Mouse (Mus musculus) G1E-ER4 (cell line): ENCODE results near the gene Cdh13. TPM values are rescaled to one million over a fixed set of nuclear protein-coding genes. Genes with fewer than 3 reads are reported as not detected.

Experiments
- GATA1 ChIP-seq: IDR thresholded peaks from one replicate; pipeline ENCODE4 v1.8.0; 2012; ENCODE audit warnings: low read length, inconsistent platforms
- polyA plus RNA-seq: library from polyadenylated mRNA; stranded (reverse); fragments of >175 nt; gene quantifications from 2 replicates; pipeline ENCODE4 v1.2.3, GENCODE M21; 2012

Cdh13 gene
- polyA plus RNA-seq, 1 experiment = not detected

DNA sequence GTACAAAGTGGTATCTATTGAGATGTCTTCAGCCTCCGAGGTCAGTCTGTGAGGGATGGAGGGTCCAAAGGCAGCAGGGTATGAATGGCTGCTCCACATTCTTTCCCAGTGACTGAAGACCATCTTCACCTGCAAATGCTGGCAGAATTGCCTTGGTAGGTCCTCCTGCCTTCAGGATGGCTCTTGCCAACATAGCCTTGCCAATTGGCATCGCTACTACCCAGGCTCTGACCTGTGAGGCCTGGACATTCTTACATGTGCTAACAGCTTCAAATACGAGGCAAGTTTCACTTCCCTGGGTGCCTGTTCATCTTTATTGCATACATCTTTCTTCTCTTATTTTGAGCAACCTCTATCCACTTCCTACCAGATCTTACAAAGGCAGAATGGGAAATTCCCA lies 425.8 kb downstream of the Cdh13 start:
- TF ChIP-seq GATA1 = no peak

DNA sequence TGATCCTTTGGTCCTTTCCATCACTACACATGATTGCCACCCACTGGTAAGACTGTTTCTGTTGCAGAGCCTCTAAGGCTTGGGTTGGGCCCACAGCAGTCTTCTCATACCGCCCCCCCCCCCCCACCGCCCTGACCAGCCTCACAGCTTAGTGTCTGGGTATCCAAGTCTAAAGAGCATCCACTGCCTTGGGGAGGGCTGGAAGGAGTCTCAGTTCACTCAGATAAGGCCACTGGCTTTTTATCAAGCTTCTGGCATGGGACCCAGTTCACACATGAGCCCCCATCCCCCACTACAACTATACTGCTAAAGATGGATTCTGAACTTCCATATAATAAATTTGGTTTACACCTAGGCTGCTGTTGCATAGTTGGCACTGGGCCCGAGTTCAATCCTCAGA lies 428.1 kb downstream of the Cdh13 start:
- no peak for TF ChIP-seq GATA1

DNA sequence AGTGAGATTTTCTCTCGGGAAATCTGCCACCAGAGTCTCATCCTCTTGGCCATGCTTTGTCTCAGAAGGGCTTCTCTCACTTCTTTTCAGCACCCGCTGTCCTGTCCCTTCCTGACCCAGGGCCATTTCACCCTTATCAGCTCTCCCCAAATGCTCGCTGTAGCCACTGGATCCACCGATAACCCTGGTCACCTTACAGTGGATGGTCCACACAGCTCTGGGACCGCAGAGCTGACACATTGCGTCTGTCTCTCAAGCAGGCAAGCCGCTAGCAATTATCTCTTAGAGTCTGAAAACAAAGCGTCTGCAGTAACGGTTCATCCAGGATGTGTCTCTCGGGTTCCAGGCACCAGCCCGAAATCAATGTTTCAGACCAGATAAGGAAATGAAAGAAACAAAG lies 429.6 kb downstream of the Cdh13 start:
- no peak for TF ChIP-seq GATA1

DNA sequence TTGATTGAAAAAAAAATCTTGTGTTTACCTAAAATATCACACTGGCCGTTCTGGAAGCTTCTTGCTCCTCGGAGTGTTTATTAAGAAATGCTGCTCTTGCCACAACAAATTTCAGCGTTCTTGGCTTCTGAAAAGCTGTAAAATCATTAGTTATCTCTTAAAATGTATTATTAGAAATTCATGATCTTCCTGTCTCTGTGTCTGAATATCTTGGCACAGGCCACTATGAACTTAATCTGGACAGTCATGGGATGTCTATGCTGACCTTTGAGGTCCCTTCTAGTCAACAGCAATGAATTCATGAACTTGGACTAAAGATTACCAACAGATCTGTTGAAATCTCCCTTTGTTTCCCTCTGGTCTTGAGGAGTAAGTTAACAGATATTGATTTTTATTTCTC lies 430.1 kb downstream of the Cdh13 start:
- no peak for TF ChIP-seq GATA1

DNA sequence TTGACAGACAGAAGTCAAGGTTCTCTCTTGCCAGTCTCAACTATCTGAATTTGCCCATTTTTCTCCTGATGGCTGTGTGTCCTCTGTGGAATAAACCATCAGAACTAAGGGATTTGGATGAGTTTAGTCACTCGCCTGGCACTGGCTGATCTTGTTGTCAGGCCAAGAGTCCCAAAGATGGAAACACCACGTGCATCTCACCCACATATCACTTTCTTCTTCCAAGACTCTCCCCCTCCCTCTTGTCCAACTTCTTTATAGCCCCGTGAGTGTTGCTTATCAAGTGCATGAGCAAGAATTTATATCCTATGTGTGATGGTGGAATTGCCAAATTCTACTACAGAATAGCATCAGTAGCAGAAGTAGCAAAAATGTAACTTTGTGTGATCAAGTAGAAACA lies 439.4 kb downstream of the Cdh13 start:
- TF ChIP-seq GATA1 = no peak

DNA sequence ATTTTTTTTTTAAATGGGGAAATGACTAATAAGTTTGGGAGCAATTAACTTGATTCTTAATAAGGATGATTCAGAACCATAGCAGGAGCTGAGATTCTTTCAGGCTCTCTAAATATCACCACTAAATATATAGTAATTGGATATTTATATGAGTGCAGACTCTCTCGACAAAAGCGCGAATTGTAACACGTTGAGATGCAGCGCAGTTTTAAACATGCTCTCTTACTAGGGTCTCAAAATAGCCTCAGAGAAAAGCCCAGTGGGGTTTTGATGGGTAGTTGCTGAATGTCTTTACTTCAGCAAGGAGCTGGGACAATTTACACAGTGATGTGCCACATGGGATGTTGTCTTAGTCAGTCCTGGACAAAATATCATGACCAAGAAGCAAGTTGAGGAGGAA lies 442.1 kb downstream of the Cdh13 start:
- TF ChIP-seq GATA1 = no peak

DNA sequence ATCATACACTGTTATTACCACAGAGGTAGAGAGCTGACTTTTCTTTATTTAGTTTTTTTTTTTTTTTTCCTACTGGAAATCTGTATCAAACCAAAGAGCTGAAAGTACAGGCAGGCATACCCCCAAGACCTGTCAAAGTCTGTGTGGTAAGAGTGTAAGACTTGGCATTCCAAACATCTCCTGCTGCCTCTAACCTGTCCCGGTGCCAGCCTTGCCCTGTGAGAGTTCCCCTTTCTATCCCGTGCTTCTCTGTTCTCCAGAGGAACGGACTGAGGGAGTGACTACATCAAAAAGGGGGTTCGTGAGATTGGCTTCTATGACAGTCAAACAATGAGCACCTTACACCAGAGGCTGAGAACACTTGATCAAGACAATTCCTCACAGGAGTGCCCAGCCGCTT lies 458.2 kb downstream of the Cdh13 start:
- TF ChIP-seq GATA1 = no peak

DNA sequence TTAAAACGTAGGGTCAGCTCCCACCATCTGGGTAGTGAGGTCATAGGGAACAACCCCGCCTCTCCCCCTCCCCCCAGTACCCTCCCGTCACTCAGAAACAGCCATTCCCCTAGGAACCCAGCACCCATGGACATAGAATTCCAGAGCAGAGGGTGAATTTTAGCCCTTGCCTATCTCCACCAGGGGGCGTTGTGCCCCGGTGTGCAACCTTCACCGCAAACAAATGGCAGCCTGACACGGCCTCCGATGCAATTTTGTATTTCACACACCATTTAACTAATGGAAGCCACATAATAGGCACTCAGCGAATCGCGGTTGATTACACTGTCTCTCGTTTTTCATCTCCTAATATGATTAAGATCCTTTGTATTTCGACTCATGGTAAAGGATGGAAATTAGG lies 461.5 kb downstream of the Cdh13 start:
- no peak for TF ChIP-seq GATA1

DNA sequence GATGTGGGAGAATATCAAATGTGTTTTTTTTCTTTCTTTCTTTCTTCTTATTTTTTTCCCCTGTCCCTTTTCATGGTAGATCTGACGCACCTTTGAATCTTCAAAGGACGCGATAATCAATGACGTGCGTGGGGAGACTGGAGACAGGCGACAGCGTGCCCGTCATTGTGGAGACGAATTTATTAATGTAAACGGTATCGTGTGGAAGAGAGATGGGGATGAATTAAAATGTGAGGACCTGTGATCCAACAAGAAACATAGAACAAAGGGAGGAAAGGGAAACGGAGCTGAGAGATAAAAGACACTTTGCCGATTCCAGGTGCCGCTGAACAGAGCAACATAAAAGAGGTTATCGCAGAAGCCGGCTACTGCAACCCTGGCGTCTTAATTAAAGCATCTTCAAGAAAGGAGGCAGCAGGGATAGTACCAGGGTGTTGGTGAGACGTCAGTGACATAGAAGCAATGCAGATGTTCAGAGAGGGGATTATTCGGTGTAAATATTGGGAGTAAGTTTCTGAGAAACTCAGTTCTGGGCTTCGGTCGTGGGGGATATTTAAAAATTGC lies 464.6 kb downstream of the Cdh13 start:
- TF ChIP-seq GATA1 = no peak

DNA sequence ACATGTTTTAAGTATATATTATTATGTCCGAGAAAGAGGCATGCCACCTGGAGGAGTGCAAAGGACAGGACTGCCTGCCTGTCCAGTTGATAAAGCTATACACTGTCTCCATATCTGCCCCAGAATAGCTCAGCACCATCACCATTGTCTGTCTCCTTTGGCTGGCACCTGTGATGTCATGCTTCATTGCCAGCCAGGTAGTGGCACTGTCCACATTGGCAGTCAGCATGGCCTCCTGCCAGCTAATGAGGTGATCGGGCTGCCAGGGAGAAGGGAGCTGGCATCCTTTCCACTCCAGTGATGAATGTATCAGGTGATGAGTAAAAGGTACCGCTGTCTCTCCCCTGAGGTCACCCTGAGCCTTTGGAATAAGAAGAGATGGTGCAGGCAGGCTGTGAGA lies 465.7 kb downstream of the Cdh13 start:
- TF ChIP-seq GATA1 = no peak

DNA sequence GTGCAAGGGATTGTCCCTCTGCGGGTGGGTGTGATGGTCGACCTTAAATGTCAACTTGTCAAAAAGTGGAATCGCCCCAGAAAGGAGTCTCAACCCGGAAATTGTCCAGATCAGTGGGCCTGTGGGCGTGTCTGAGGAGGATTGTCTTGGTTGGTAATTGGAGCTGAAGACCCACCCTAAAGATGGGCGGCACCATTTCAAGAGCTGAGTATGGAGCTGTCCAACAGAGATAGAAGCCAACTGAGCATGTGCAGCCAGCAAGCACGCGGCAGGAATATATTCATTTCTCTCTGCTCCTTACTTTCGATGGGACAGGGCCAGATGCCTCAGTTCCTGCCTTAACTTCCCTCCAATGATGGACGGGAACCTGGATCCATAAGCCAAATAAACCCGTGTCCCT lies 466.3 kb downstream of the Cdh13 start:
- no peak for TF ChIP-seq GATA1

DNA sequence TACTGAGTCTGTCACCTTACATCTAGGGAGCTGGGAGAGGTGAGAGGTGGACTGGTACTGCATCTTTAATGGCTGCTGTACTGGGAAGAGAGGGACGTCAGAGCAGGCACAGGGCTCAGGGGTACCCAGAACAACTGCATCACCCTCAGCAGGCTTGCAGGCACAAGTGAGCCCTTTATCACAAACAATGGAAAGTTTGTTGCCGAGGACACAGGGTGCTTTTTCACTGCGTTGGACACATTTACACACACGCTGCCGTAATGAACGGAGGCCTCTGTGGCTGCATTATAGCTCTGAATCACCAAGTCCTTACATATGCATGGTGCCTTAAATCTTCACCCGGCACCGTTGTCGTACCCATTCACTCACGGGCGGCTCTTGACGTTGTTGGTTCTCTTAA lies 470.2 kb downstream of the Cdh13 start:
- no peak for TF ChIP-seq GATA1

DNA sequence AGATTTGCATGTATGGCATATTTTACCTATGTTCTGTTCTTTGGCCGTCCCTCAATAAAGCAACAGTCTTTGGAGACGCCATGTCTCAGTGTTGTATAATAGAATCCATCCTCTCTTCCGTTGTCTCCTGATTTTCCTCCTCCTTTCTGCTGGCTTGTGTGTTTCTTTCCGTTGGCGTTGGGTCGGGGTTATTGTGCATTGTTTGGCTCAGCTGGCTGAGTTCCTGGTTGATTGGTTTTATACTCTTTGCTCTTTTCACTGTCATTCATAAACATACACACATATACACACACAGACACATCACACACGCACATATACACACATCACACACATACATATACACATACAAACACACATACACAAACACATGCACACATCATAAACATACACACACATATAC lies 470.6 kb downstream of the Cdh13 start:
- TF ChIP-seq GATA1 = no peak

DNA sequence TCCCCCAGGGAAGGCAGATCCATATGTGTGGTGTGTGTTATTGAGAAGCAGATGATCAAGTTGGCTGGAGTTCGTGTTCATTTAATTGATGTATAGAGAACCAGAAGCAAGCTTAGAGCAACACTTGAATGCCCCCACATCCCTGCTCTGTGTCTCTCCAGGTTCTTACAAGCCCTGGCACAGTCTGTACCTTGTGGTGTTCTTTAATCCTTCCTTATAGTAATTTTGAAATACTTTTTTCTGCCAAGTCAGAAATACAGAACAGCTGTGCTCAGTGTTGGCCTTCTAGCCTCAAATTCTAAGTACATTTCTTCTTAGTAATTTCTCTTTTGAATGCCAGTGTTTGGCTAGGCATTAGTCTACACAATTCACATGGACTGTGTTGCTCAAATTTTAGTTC lies 494.8 kb downstream of the Cdh13 start:
- TF ChIP-seq GATA1 = no peak

DNA sequence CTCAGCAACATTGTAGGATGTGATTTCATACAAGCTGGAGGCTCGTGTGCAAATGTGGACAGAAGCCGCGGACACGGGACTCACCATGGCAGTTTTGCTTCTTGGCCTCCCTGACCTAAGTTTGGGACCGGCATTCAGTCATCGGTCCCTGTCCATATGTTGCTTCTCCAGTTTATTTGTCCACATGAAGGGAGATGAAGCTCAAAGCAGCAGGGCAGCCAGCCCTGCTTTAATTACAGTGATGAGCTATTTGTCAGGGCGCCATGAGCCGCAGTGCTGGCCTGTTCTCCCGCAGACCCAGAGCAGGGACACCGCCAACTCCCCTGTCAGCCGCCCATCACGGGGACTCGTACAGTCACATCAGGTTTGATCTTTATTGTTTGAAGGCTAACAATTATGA lies 502.1 kb downstream of the Cdh13 start:
- TF ChIP-seq GATA1 = no peak

DNA sequence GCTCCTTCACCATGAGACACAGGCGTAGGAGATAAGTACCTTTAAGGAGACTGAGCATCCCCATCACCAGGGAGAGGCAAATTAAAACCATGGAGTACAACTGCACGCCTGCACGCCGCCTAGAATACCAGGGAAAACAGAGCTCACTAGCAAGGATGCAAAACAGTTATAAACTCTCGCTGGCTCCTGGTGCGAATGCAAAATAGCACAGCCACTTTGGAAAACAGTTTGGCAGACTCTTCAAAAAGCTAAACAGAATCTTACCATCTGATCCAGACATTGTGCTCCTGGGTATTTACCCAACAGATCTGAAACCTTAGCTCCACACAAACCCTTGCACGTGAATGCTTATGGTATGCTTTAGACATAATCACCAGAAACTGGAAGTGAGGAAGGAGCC lies 506.1 kb downstream of the Cdh13 start:
- TF ChIP-seq GATA1 = no peak

DNA sequence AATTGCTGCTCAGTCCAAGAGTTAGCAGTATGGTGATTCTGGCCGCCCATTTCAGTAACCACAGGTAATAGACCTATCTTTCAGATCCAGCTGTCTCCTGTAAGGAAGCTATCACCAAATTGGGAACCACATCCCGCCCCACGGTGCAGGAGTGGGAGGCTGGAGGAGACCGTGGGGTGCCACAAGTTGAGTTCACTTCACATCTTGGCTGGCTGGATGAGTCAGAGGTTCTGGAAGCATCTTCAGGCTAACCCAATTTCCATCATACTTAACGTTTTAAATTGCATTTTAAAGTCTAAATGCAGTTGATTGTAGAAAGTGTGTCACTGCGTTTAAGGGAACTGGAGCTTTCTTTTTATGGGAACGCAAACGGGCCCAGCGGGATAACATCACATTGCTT lies 511.4 kb downstream of the Cdh13 start:
- TF ChIP-seq GATA1 = no peak

DNA sequence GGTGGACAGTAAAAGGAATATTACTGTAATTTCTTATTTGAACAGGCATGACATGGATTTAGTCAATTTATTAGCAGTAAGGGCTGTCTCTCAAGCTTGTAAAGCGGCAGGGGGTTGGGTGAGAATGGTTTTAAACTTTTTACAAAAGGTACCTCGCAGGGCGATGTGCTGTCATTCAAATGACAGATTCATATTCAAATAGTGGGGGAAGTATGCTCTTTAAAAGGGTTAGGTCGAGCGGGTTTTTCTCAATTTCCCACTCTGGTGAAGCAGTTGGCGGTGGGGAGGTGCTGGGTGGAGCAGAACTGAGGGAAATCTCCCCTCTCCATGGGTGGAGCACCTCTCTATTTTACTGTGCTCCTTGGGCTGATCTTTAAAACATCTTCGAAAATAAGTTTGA lies 513.0 kb downstream of the Cdh13 start:
- TF ChIP-seq GATA1 = no peak
